Mouse (Mus musculus) fat pad, adult 2 months (tissue): ENCODE data around the gene Mindy4b-ps.

Experiments used
- DNase-seq: peaks from one replicate; pipeline ENCODE4 v3.0.0-alpha.2; 2011; ENCODE audit warnings: low read depth, low spot score; ENCODE audit errors: extremely low read depth

Mindy4b-ps gene

GRCm38 (mm10) chr3:58785863-58786262 is 36.2 kb downstream of the Mindy4b-ps start:
- DNase-seq = no peak

- no peak for DNase-seq
These were observed 37.7 kb downstream of the Mindy4b-ps start for GRCm38 (mm10) chr3:58784219-58785092.

- no peak for DNase-seq
These were observed 38.4 kb downstream of the Mindy4b-ps start for GRCm38 (mm10) chr3:58783602-58784218.

GRCm38 (mm10) chr3:58756429-58756828 is 65.7 kb downstream of the Mindy4b-ps start:
- DNase-seq = no peak

- no peak for DNase-seq
These were observed 66.3 kb downstream of the Mindy4b-ps start for GRCm38 (mm10) chr3:58755769-58756168.

- DNase-seq = no peak
These were observed 67.8 kb downstream of the Mindy4b-ps start for GRCm38 (mm10) chr3:58754361-58754760.

GRCm38 (mm10) chr3:58751818-58752620 is 70.1 kb downstream of the Mindy4b-ps start:
- DNase-seq = no peak

- no peak for DNase-seq
These were observed 73.4 kb downstream of the Mindy4b-ps start for GRCm38 (mm10) chr3:58748724-58749123.

GRCm38 (mm10) chr3:58747924-58748323 is 74.2 kb downstream of the Mindy4b-ps start:
- DNase-seq = no peak

GRCm38 (mm10) chr3:58739536-58739935 is 82.6 kb downstream of the Mindy4b-ps start:
- no peak for DNase-seq
